Mouse (Mus musculus) naive thymus-derived CD4-positive, alpha-beta T cell, adult 2 months (primary cell): ENCODE results near the gene Piwil4.

Experiments used
- DNase-seq: peaks from one replicate; pipeline ENCODE4 v3.0.0-alpha.2; 2011; ENCODE audit warnings: low read depth

The Piwil4 gene

GRCm38 (mm10) chr9:14740151-14740924 lies at the start of gene Piwil4:
TSS of gene Piwil4 (minus strand) at chr9:14740733.
- no peak for DNase-seq

DNA sequence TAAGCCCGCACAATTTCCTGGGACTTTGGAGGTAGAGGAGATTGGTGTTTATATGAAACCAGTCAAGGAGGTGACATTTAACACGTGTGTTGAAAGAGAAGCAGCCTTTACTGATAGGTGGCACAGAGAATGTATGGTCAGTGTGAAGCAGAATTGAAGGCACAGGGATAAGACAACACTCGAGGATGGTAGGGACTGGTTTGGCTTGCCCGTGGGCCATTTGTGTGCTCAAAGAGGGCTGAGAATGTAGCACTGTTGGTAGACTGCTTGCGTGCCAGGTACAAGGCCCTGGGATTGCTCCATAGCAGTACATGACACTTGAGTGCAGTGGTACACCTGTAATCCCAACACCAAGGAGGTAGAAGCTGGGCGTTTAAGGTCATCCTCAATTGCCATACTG lies 46.8 kb upstream of the Piwil4 start:
- no peak for DNase-seq

- peak; percentile 97 for DNase-seq
Measured at GRCm38 (mm10) chr9:14784039-14785002, 43.8 kb upstream of the Piwil4 start, which contains the start of the genes Mre11a and Ankrd49. TSS of gene Mre11a (plus strand) at chr9:14784654. TSS of gene Ankrd49 (minus strand) at chr9:14784856.

DNA sequence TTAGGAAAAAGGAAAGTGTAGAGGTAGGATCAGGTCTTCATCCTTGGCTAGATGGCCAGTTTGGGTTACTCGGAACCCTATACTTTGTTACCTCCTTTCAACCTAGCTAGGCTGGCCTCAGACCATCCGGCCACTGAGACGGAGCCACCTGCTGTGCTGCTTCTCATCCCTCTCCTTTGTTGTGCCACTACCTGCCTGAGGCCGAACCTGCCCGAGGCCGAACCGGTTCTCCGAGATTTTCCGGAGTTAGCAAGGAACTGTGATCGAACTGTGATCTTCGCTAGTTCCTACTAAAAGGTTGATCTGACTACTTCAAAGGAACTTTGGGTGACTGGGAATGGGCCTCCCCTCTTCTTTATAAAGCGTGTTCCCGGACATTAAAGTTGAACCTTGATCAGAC lies 37.8 kb upstream of the Piwil4 start:
- no peak for DNase-seq

- DNase-seq: peak; percentile 49
Measured at GRCm38 (mm10) chr9:14773813-14774212, 33.3 kb upstream of the Piwil4 start.

GRCm38 (mm10) chr9:14772074-14772473 lies 31.5 kb upstream of the Piwil4 start:
- no peak for DNase-seq

DNA sequence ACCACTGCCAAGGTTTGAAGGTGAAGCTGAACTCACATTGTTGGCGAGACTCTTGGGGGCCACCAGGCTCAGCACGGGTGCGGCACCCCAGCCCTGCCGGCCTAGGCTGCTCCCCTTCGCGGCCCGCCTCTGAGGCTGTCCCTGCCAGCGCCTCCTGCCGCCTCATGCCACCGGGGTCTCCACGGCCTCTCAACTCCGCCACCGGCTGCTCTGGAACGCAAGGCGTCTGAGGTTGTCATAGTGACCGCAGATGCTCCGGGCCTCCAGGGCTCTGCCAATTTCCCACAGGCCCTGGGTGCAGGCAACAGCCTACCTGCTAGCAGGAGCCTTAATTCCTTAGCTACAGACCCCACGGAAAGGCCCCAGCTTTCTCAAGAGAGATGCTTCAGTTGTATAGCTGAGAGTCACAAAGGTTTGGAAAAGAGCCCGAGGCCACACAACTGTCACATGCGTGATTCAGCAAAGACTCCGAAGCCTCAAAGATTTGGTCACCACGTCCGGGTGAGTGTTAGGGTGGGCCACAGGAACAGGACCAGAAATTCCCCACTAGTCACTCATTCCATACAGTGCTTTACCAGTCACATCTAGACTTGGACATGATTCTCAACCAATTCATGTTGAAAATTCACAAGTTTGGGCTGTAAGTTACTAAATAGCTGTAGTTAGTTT lies 30.4 kb upstream of the Piwil4 start, which contains the start of gene 1700012B09Rik:
Gene 1700012B09Rik, minus strand, starts transcription at position 228 of the 669 bp plus-strand sequence.
- no peak for DNase-seq

- no peak for DNase-seq
Measured at GRCm38 (mm10) chr9:14769811-14770210, 29.3 kb upstream of the Piwil4 start.

DNA sequence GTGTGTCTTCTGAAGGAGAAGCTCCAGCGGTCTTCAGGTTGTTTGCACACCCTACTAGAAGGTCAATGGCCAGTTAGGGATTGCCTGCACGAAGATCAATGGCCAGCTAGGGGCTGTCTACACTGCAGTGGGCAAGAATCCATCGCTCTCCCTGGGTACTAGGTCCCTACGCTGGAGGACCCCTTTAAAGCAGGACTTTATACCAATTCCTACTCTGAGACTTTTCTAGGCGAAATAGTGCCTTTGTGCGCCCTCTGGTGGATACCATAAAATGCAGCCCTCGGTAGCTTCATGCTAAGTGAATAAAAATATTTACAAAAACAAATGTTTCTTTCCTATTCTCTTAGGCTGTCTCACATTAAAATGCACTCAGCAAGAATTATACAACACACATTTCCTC lies 24.2 kb upstream of the Piwil4 start:
- peak; percentile 58 for DNase-seq

DNA sequence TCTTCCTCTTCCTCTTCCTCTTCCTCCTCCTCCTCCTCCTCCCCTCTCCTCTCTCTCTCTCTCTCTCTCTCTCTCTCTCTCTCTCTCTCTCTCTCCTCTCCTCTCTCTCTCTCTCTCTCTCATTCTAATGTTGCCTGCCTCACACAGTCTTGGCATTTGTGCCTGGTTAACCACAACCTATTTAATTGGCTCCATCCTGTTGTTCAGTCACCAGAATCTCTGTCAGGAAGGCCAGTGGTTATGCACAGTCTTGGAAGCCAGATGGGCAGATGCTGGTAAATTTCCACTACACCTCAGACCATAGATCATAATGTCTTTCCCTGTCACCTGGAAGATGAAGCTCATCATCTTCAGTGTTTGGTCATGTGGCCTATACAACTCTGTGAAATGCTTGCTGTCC lies 18.7 kb upstream of the Piwil4 start:
- no peak for DNase-seq

DNA sequence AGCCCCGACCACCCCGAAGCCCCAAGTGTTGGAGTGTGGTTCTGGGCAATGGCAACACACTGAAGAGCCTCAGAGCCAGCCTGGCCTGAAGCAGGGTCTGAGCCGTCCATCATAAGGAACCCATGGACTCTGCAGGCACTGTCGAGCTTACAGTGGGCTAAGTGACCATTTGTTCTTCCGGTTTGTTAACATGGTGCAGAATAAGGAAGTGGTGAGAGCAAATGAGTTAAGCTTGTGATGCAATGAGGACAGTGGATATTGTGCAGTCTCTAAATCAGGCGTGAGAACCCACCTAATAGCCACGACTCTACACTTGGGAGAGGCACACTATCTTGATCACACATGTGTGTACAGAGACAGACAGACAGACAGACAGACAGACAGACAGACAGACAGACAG lies 18.1 kb upstream of the Piwil4 start:
- no peak for DNase-seq

DNA sequence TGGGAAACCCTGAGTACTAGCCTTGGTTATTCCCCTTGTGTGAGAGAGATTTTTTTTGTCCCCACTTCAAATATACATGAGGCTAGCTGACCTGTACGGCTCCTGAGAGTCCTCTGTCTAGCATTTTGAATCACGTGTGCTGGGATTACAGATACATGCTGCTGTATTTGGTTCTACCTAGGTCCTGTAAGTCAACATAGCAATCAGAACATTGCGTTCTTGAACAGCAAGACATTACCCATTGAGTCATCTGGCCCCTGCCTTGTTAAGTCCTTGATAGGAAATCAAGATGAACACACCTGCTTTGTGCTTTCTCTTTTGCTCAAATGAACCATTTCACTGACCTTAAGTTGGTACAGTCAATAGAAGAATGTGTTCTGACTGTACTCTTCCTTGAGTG lies 13.9 kb upstream of the Piwil4 start:
- DNase-seq: no peak

GRCm38 (mm10) chr9:14753947-14754346 lies 13.4 kb upstream of the Piwil4 start:
- no peak for DNase-seq

DNA sequence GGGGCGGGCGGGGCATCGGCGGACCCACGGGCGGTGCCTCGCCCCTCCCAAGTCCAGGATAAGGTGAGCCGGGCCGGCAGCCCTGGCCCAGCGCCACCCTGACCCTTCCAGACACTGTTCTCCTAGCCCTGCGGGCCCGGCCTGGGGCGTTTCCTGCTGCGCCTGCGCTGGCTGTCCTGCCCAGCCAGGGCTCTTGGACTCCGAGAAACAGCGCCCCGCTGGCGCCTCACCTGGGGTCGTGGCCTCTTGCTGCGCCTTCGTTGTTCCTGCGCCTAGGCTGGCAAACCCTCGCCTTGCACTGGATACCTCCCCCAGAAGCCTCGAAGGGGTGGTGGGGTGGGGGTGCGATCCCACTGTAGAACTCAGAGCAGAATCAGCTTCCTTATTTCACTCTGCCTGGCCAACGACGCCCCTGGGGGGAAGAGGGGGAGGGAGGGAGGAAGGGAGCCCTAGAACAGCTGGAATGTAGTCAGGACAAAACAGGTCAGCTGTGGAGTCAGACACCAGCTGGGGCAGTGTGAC lies 11.5 kb upstream of the Piwil4 start, which contains the start of gene Fut4:
Gene Fut4, minus strand, starts transcription at position 393 of the 522 bp plus-strand sequence.
- peak; percentile 13 for DNase-seq

DNA sequence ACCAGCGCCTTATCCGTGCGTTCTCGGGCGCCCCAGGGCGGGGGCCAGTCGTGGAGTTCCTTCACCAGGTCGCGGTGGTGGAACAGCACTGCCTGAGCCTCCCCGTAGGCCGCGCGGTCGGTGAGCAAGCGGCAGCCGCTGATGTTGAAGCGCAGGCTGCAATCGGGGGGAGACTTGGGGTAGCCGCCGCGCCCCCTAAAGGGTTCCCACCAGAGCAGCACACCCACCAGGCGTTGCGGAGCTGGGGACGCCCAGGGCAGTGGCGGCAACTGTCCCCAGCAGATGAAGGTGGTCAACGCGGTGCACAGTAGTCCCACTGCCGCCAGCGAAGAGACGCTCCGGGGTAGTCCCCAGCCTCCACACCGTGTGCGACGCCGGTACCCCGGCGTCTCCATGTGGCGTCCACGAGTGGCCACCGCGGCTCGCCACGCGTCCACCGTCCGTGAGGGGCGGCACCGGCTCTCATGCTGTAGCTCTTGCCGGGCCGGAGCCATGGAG lies 11.0 kb upstream of the Piwil4 start:
- DNase-seq: no peak

DNA sequence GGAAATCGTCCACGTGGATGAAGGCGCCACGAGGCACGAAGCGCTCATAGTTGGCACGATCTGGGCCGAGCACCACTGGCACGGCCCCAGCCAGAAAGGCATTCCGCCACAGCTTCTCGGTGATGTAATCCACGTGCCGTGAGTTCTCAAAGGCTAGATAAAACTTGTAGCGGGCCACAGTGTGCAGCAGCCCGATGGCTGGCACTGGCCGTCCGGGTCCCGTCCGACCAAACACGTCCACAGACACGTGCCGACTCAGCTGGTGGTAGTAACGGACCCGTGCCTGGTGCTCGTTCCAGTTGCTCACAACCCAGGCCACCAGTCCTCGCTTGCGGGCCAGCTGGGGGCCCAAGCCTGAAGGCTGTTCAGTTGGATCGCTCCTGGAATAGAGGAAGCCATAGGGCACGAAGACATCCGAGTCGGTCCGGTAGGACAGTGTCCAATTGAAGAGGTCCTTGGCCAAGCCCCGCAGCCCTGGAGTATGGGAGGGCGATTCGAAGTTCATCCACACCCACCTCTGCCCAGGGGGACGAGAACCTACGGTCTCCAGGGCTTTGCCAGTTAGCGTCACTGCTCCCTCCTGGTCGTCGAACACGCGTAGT lies 10.5 kb upstream of the Piwil4 start:
- DNase-seq: no peak

DNA sequence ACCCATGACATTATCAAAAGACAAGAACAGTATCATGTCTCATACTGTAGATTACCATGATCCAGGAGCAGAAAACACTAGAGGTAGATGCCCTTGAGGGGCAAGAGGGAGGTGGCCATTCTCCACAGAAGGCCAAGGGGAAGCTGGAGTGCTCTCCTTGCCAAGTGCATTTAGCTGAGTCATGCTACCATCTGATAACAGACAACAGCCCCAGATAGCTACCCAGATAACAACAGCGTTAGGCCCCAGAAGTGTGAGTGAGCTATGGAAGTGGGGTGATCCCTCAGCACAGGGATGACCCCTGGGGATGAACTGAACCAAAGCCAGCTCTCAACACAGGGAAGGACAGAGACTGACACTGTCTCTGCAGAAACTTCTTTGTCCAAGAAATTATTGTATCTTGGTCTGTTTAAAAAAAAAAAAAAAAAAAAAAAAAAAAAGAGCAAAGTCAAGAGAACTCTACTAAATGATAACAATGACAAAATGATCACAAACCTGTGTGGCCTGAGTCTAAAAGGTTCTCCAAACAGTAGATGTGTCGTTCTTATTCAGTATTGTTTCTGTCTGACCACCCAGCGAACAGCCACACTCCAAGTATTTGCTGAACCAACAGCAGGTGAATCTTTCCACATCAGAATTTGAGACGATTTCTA lies 909 bp downstream of the Piwil4 start:
- no peak for DNase-seq

DNA sequence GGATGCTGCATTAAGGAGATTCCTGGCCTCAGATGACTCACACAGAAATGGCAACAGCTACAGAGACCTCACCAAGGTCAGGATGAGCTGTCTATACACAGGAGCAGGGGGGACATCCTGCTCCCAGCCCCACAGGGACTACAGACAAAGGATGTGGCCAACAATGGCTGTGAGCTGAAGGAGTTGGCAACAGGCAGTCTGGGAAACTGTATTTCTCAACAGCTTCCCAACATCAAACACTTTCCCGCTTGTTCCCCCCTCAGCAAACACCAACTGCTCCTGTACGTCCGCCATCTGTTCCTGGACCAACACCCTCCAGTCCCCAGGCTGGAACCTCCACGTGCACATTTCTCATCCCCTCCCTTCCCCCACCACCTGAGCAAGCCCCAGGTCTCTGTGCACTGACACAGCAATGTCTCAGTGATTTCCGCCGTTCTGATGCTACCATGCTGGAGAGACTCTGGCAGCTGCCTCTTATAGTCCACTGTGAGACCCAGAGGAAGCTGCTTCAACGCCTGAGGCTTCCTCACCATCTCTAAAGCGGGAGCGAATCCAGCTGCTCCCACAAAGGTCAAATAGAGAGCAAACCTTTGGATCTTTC lies 9.5 kb downstream of the Piwil4 start:
- DNase-seq: no peak

DNA sequence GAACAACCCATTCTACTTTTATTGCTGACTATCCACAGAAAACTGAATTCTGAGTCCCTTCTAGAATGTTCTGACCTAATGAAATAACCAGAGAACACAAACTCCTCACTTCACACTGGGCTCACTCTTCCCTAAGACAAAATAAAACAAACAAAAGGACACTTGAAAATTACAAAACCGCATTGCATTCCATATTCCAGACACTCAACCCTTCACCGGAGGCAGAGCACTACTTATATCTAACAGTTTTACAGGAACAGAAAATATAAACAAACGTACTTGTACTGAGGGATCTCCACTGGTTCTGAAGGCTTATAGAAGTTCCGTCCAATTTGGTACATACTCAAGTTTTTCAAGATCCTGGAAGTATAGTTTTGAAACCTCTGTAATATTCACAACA lies 12.2 kb downstream of the Piwil4 start:
- no peak for DNase-seq

DNA sequence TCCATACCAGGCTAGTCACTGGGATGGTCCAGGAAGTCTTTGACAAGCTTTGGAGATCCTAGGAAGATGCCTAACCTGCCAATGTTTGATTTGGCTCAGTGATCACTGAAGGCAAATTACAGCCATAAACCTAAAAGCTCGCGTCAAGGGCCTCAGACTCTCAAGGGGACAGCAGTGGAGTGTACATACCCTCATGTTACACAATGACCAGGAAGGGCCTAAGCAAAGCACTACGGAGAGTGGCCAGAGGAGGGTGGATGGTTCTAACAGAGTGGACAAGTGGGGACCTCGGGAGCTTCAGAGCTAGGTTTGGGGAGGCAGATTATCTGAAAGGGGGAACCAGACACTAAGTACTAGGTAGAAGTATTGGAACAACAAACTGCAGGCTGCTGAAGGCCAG lies 13.9 kb downstream of the Piwil4 start:
- no peak for DNase-seq
